Mouse (Mus musculus): Measurements from ENCODE around the gene Cdkal1.

- TF ChIP-seq CTCF (IDR thresholded peaks at IDR 0.05; ENCODE audit: low read depth), result no peak
- no peak for TF ChIP-seq EP300 (IDR thresholded peaks at IDR 0.05; ENCODE audit: low read depth)
Observed at GRCm38 (mm10) chr13:29476421-29476820, 379.1 kb downstream of the Cdkal1 start.

Data from liver, postnatal 0 days (tissue).